Mouse (Mus musculus) mesoderm, embryonic 11.5 days (tissue): ENCODE data around the gene Klhl40.

Source experiments
- DNase-seq: peaks from one replicate; pipeline ENCODE4 v3.0.0-alpha.2; 2012; ENCODE audit warnings: low read depth, low spot score

Klhl40 gene

DNA sequence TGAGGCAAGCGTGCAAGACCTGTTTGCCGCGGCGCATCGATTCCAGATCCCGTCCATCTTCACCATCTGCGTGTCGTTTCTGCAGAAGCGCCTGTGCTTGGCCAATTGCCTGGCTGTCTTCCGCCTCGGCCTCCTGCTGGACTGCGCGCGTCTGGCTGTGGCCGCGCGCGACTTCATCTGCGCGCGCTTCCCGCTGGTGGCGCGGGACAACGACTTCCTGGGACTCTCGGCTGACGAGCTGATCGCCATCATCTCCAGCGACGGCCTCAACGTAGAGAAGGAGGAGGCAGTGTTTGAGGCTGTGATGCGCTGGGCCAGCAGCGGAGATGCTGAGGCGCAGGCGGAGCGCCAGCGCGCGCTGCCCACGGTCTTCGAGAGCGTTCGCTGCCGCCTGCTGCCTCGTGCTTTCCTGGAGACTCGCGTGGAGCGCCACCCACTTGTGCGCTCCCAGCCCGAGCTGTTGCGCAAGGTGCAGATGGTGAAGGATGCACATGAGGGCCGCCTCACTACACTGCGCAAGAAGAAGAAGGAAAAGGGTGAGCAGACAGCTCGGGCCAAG lies 738 bp downstream of the Klhl40 start:
- peak; percentile 59 for DNase-seq

GRCm38 (mm10) chr9:121784801-121785200 lies 7.4 kb downstream of the Klhl40 start:
- DNase-seq = no peak

GRCm38 (mm10) chr9:121785261-121785660 lies 7.9 kb downstream of the Klhl40 start:
- no peak for DNase-seq

DNA sequence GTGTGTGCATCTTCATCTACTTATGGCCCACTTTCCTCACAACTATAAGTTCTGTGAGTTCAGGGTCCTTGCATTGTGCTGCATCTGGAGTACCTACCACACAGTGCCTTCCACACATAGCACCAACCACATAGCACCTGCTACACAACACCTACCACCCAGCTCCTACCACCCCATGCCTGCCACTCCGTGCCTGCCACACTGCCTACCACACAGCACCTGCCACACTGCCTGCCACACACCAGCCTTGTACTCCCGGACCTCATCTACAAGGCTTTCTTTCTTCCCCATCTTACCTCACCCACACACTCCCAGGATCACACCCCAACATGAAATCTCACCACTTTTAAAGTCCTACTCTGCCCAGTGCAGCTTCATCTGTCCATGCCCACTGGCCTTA lies 9.0 kb downstream of the Klhl40 start:
- no peak for DNase-seq

DNA sequence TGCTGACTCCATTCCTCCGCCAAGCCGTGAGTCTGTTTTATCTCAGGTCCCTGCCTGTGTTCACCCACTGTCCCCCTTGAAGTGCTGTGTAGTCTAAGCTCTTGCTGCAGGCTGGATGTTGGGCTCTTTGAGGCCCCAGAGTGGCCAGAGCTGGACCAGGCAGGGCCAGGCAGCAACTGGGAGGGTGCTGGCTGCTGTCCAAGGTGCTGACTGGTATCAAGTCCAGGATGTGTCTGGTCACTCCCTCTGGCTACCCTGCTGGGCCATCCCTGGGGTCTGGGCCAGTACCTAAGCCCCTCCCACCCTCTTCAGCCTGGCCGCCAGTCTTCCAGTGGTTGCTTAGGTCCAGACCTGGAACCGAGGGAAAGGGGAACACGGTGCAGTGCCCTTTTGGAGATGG lies 13.8 kb downstream of the Klhl40 start:
- DNase-seq = peak; percentile 84

DNA sequence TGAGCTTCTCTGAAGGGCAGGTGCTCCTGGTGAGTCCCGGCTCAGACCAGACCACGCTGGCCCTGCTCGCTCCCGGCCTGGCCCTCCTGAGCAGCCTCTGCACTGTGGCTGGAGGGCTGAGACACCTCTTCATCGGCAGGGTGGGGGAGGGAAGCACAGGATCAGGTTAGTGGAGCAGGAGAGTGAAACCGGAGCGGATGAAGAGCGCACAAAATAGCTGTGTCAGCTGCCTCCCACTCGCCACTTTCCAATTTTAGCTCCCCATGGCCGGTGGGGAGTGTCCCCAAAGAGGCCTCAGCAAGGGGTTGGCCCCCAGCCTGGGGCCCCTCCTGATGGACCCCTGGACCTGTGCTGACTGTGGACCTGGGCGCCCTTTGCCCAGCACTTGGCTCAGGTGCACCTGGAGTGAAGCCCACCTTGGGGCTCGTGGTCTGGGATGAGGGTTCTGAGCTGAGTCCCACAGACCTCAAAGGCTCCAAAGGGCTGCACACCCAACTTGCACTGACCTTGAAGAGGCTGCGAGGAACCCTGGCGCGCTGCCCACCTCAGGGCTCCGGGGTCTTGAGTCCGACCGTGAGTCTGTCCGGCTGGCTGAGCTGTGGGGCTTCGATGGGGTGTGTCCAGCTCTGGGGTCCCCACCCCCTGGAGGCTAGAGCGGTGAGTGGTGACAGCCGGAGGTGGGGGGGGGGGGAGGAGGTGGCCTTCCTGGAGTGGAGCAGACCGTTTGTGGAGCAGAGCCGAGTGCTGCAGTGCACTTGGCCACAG lies 14.5 kb downstream of the Klhl40 start, which contains the start of gene Hhatl:
TSS of gene Hhatl (minus strand) at position 751 of the 765 bp plus-strand sequence.
- no peak for DNase-seq

- DNase-seq = no peak
Observed at GRCm38 (mm10) chr9:121794972-121795539, 17.6 kb downstream of the Klhl40 start.

DNA sequence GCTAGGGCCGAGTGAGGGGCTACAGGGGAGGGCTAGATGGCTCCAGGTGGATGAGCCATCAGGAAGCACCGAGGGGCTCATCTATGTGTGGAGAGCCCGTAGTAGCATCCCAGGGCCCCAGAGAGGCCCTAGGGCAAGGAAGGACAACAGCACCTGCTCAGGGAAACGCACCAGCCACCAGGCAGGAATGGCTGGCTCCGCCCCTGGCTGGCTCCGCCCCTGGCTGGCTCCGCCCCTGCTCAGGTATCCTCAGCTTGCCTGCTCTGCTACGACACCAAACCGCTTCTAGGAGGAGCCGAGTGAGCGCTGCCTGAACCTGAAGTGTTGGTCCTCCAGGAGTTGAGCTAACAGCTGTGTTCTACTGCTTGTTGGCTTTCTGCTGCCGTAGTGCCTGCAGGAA lies 20.3 kb downstream of the Klhl40 start:
- no peak for DNase-seq

DNA sequence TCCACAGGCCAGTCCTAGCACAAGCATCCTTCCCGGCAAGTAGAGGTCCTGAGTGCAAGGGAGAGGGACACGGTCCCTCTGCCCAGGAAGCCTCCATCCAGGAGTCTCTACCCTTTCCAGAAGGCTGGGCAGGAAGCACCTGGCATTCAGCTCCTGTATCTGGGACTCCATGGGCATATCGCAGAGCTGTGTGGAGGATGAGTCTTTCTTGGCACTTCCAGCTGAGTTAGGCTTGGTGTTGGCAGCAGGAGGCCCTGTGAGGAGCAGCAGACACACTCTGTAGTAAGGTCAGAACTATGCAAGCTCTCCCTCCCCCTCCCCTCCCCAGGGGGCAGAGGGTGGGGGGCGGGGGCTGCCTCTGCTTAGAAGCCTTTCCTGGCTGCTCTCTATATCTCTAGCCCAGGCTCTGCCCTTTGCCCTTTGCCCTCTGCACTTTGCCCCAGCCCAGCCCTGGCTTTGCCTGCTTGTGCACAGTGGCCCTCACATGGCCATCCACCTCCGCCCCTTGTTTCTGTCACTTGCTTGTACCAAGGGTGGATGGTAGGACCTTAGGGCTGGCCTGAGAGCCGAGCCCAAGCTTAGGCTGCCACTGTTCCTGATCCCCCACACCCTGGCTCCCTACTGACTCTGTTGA lies 21.6 kb downstream of the Klhl40 start:
- DNase-seq = no peak

DNA sequence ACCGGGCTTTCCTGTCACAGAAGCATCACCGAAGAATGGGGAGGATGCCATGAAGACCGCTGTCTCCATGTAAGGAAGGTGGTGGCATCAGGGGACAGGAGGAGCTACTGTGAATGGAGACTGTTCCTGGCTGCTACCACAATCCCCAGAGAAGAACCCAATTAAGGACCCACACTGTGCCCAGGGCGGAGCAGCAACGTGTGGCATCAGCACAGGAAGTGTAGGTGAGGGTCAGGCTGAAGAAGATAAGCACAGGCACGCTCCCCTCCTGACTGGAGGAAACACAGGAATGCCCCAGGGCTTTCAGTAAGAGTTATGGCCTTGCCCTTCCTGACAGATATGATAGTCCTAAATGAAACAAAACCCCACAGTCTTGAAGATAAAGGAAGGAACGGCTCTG lies 25.3 kb downstream of the Klhl40 start:
- DNase-seq = no peak

DNA sequence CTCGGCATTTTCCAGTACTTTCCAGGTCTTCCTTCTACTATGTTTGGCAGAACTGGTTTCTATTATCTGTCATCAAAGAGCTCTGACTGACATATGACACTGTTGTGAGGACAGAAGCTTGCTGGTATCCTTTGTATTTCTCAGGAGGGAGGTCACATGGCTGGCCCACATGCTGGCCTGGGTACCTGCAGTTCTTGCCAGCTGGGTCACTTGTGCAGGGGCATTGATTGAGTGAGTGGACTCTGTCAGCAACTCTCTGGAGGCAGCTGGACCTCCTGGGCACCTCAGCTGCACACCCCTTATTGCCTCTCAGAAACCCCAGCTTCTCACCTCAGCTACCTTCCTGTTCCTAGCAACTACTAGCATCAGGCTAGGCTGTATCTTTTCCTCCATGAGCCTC lies 30.1 kb downstream of the Klhl40 start:
- no peak for DNase-seq

- DNase-seq = no peak
Observed at GRCm38 (mm10) chr9:121807947-121808346, 30.5 kb downstream of the Klhl40 start.

DNA sequence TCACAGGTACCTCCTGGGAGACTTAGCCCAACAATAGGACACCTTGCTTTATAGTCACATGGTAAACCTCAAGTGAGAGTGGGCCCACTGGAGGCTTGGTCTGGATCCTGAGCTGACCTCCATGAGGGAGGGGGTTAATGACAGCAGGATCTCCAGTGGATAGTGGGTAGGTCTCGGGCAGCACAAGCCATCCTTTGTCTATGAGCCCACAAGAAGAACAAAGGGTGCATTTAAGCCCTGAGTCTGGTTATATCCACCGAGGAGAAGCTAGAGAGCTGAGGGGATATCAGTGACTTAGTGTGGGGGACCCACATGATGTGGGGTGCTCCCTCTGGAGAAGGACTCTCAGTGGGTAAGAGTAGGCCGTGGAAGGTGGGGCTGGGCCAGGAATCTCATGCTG lies 31.1 kb downstream of the Klhl40 start:
- no peak for DNase-seq

DNA sequence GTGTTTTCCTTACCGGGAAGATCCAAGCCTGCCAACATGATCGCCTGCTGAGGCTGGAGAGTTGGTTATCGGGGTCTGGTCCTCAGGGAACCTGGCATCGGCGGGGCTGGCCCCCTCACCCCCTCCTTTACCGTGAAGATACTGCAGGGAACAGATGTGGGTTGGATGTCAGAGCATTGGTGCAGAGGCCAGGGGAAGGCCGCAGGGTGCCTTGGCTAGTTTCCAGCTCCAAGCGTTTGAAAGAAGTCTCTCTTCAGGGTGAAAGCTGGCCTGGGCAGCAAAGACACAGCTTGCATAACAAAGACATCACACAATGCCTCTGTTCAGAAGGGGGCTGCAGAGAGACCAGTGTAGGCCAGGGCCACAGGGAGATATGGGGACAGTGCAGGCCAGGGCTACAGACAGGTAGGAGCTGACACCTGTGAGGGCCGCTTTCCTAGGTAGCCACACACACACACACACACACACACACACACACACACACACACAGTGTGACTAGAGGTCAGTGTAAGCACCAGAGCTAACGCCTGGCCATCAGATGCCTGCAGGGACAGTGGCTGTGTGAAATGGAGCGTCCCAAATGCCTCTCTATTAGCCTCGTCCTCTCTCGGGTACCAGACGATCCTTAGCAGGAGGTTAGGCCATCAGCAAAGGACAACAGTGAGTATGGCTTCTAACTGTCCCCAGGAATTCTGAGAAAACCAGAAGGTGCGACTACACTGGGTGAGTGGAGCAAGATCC lies 32.8 kb downstream of the Klhl40 start:
- peak; percentile 44 for DNase-seq

DNA sequence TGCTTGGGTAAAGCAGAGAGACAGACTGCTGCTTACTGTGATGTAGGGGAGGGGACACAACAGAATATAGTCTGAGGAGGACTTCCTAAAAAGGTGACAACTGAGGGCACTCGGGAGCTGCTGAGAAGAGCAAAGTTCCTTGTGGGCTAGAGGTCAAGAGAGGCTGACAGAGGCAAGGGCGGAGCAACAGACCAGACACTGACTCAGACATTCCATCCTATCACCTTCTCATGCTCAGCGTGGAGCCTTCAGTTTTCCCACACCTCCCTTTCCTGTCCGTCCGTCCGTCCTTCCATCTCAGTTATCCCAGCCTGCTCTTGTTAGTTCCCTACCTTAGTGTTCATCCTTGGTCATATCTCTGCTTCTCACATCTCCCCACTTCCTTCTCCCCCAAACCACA lies 37.8 kb downstream of the Klhl40 start:
- no peak for DNase-seq

- no peak for DNase-seq
Observed at GRCm38 (mm10) chr9:121819073-121819770, 41.8 kb downstream of the Klhl40 start.

GRCm38 (mm10) chr9:121819771-121820471 lies 42.5 kb downstream of the Klhl40 start:
- no peak for DNase-seq

- no peak for DNase-seq
Observed at GRCm38 (mm10) chr9:121820765-121821164, 43.4 kb downstream of the Klhl40 start.

DNA sequence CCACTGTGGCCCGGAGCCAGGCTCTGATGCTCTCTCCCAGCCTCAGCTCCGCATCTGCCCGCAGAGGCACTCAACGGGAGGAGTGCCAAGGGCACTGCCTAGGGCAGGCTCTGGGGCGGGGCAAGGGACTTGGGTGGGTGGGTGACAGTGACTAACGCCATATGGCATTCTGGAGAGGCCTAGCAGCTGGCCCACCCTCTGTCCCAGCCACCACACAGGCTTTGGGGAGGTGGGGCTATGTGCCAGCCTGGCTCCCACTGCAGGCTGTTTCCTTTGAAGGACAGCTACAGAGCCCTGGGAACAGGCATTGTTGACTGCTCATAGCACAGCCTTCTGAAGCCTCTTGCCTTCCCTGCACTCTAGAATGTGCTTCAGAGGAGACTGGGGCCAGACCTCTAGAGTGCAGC lies 45.2 kb downstream of the Klhl40 start:
- no peak for DNase-seq

- DNase-seq = no peak
Observed at GRCm38 (mm10) chr9:121823051-121823450, 45.6 kb downstream of the Klhl40 start.

DNA sequence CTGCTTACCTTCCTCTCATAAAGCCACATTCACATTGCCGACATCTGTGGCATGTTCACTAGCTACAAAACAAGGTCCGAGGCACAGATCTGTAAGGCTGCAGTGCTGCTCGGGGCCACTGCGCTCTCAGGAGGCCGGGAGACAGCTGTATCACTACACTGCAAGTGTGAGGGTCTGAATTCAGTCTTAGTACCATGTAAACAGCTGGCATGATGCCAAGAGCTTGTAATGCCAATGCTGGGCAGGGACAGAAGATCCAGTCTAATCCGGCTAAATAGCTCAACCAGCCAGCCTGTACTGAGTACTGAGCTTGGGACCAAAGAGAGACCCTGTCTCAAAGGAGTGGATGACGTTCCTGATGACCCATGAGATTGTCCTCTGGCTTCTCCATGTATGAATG lies 46.6 kb downstream of the Klhl40 start:
- no peak for DNase-seq
